Mouse (Mus musculus): ENCODE results near the gene Olfr461. TPM values are rescaled to one million over a fixed set of nuclear protein-coding genes. Genes with fewer than 3 reads are reported as not detected.

Gene Olfr461
- not detected in 4 replicates for total RNA-seq (2023; ENCODE audit: inconsistent age)

GRCm38 (mm10) chr6:40554950-40555349 lies at the start of gene Olfr461:
TSS of gene Olfr461 (minus strand) at chr6:40555050.

GRCm38 (mm10) chr6:40585645-40586044 lies 30.8 kb upstream of the Olfr461 start, which contains the start of gene Clec5a:
TSS of gene Clec5a (minus strand) at chr6:40585821.

GRCm38 (mm10) chr6:40569187-40569586 lies 14.3 kb upstream of the Olfr461 start, which contains the start of gene Olfr460:
TSS of gene Olfr460 (plus strand) at chr6:40569487.

GRCm38 (mm10) chr6:40519408-40519807 lies 35.4 kb downstream of the Olfr461 start, which contains the start of gene Prss37:
TSS of gene Prss37 (minus strand) at chr6:40519508.

GRCm38 (mm10) chr6:40493229-40493628 lies 61.6 kb downstream of the Olfr461 start, which contains the start of gene Tas2r108:
TSS of gene Tas2r108 (plus strand) at chr6:40493529.

Other genes with a start within 250 kb of the Olfr461 start
- 21.8 to 26.8 TPM (median 24.3 TPM) in 4 replicates for gene Agk, start 229.9 kb downstream of the Olfr461 start, total RNA-seq (2023; ENCODE audit: inconsistent age)
- 11.2 to 16.1 TPM (median 13.3 TPM) in 4 replicates for gene E330009J07Rik, start 118.9 kb downstream of the Olfr461 start, total RNA-seq (2023; ENCODE audit: inconsistent age)
- gene Wee2, start 116.0 kb downstream of the Olfr461 start, total RNA-seq (2023; ENCODE audit: inconsistent age) = not detected in 4 replicates
- gene Ssbp1, start 83.7 kb downstream of the Olfr461 start, total RNA-seq (2023; ENCODE audit: inconsistent age) = 109 to 120 TPM (median 113 TPM) in 4 replicates
- 0.48 to 0.66 TPM in 2 of 4 replicates, not detected in the others for gene Tas2r137, start 63.8 kb downstream of the Olfr461 start, total RNA-seq (2023; ENCODE audit: inconsistent age)
- 0.54 TPM in 1 of 4 replicates, not detected in the others for gene Tas2r108, start 61.5 kb downstream of the Olfr461 start, total RNA-seq (2023; ENCODE audit: inconsistent age)
- gene Prss37, start 35.5 kb downstream of the Olfr461 start, total RNA-seq (2023; ENCODE audit: inconsistent age) = not detected in 4 replicates
- gene Olfr460, start 14.4 kb upstream of the Olfr461 start, total RNA-seq (2023; ENCODE audit: inconsistent age) = not detected in 4 replicates
- gene Clec5a, start 30.8 kb upstream of the Olfr461 start, total RNA-seq (2023; ENCODE audit: inconsistent age) = not detected in 4 replicates
- gene Tas2r138, start 58.3 kb upstream of the Olfr461 start, total RNA-seq (2023; ENCODE audit: inconsistent age) = not detected in 4 replicates
- gene Mgam, start 73.8 kb upstream of the Olfr461 start, total RNA-seq (2023; ENCODE audit: inconsistent age) = not detected in 4 replicates